Mouse (Mus musculus): ENCODE results near the gene Atp5d.

The Atp5d gene

DNA sequence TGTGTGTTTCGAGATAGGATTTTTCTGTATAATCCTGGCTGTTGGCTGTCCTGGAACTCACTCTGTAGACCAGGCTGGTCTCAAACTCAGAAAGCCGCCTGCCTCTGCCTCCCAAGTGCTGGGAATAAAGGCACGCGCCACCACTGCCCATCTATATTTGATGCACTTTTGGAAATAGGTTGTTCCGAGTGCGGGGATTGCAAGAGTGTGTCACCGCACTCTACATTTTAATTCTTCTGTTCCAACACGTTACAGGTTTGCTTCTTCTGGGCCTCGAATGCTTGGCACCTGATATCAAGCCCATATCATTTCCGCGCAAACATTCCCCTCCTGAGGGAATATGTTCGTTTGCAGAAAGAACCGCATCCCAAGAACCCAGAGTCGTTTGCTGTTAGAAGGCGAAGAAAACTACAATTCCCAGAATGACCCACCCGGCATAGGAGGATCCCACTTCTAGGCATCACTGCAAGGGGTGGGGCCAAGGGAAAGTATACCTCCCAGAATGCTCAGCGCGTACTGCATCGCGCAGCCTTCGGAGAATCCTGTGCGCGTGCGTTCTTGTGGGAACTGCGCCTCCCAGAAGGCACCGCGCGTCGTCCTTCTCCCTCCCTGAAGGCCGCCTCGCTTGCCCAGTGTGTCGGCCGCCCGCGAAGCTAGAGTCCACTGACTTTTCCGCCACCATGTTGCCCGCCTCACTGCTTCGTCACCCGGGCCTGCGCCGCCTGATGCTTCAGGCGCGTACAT lies 3.5 kb downstream of the Atp5d start:
- peak; percentile 90 for DNase-seq

DNA sequence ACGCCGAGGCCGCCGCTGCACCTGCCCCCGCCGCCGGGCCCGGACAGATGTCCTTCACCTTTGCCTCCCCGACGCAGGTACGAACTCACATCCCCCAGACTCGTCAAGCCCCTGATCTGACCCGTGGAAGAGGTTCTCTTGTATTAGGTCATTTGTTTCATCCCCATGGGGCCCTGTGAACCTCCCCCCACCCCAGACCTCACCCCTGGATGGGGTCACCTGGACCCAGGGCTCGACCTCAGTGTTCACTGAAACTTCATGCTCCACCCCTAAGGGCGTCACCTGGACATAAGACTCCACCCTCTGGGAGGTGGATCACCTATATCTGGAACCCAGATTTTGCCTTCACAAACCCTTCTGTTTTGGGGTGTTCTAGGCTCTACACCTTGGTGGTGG lies 4.1 kb downstream of the Atp5d start:
- DNase-seq: no peak

DNA sequence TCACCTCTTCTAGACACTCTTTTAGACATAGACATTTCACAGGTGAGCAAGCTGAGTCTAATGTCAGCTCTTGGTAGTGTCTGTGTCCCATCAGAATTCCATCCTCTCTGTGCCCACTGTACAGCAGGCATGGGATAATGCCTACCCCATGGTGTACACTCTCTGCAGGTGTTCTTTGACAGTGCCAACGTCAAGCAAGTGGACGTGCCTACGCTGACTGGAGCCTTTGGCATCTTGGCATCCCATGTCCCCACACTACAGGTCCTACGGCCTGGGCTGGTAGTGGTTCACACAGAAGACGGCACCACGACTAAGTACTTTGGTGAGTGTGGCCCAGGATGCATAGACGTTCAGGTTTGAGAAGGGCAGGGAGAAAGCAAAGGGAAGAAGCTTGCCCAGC lies 5.2 kb downstream of the Atp5d start:
- DNase-seq: peak; percentile 19

DNA sequence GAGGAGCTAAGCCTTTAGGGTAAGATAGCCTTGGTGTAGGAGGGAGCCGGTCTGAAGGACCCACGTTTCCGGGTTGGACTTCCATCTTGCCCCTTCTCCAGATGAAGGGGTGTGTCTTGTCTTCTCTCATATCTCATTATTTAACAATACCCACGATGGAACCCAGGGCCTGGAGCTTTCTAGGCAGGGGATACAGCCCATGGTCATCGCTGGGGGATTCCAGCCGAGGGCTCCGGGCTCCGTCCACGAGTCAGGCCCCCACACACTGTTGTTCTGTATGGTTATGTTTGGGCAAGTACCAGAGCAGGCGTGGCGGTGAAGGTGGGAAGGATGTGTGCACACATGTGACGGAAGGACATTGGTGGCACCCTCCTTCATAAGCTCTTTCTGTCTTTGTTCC lies 5.7 kb downstream of the Atp5d start:
- peak; percentile 27 for DNase-seq

DNA sequence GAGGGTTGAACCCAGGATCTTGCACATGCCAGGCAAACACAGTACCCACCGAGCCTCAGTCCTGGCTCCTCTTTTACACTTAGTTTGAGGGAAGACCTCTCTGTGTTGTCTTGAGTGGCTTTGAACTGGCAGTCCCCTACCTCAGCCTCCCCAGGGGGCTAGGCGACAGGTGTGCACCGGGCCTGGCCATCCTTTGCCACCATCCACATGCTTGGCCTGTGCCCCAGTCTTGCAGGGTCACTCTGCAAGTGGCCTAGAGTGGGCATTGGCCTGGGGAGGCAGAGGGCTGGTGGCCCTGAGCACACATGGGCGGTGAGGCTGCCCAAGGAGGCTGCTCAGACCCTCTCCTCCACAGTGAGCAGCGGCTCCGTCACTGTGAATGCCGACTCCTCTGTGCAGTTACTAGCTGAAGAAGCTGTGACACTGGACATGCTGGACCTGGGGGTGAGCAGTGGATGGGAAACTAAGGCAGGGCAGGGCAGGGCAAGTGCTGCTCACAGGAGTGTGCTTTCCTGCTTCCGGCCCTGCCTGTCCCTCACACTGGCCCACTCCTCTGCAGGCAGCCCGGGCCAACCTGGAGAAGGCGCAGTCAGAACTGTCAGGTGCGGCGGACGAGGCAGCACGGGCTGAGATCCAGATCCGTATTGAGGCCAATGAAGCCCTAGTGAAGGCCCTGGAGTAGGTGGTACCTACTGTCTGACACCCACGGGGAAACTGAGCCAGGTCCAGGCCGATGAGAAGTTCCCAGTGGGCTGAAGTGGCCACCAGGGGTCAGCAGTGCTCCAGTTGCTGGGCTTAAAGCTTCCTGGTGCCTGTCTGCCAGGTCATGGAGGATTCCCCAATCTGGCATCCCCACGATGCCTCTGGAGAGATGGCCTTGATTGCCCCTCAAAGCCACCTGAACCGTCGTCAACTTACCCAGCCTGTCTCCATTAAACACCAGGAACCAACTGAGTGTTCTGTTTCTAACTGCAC lies 6.7 kb downstream of the Atp5d start:
- DNase-seq: peak; percentile 88

DNA sequence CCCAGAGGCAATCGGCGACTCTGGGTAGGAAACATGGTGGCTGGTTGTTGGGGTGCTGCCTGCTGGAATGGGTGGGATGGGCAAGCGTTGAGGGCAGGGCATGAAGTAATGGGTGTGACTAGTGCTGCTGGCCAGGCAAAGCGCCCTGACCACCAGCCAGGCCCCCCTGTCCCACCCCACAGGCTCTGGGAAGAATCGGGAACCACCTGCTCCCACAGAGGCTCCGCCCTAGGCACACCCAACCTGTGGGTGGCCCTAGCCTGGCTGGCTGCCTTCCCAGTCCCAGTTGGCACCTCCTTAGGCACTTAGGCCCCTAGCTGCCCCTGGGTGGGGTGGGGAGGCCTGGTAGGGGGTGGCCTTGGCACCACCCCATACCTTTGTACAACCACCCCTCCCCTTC lies 7.5 kb downstream of the Atp5d start:
- DNase-seq: peak; percentile 39

DNA sequence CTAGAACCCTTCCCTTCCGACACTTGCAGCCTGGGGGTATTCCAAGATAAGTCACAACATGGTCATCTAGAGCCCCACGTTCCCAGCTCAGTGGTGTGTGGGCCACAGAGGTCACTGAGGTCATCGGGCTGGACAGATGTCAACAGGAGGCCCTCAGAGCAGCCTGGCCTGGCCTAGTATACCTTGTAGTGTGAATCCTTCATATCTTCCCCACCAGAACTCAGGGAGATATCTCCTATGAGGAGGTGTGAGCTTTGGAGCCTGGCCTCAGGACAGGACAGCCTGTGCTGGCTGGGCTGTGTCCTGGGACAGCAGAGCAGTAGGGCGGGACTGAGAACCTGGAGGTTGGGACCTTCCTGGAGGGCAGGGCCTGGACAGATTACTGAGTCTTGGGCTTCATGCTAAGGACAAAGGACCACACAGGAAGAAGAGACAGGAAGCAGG lies 8.2 kb downstream of the Atp5d start:
- DNase-seq: peak; percentile 19

DNA sequence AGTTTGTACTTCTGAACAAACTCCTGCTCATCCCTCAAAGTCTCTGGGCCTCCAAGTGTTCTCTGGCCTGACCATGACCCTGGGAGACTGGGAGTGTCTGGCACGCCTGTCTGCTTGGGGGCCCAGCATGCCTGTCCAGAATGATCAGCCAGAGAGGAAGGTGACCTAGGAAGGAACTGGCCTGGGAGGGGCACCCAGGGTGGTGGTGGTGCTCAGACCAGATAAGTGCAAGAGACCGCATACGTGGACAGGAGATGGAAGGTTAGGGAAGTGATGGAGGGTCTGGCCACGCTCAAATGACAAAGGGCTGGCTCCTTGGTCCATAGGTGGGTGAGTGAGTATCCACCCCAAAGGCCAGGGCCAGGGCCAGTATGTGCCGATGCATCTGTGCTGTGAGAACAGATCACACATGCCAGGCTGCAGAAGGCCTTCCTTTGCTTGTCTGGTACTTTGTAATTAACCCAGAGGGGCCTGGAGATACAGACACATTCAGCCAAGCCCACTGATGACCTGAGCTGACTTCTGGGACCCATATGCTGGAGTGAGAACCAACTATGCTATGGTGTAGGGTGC lies 8.8 kb downstream of the Atp5d start:
- peak; percentile 21 for DNase-seq

DNA sequence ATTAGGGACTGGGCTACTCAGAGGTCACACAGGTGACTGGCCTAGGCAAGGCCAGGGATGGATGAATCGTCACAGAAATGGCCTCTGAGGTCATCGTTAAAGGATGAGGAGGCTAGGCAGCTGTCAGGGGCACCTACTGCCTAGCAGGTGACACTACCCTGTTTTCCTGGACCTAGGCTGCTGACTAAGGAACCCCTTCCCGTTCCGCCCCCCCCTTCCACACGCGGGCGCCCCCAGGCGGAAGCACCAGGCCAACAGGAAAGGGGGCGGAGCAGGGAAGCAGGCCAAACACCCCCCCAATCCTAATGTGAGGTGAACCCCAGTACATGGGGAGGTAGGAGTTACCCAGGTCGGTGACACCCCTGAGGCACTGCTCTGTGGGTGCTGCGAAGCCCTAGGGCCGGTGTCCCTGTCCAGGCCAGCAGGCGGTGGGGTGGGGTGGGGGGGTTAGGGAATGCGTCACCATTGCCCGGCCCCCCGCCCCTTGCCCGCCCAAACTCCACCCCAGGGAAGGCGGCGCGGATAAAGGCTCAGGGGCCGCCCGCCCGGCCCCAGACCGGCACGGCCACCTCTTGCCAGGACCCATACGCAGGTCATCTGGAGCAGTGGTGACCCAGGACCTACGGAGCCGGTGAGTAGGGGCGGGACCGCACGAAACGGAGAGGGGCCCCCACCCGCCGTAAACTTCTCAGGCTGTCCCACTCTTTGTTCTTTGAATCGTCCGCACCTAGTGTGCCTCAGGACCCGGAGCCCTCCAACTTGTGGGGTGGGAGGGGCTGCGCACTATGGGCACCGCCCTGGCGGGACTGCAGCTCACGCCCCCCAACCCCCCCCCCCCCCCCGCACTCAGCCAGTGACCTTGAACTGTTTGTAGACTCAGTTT lies 9.5 kb downstream of the Atp5d start, which contains the start of gene Midn:
Midn (plus strand) TSS at position 554 of the 883 bp plus-strand sequence.
- peak; percentile 81 for DNase-seq

DNA sequence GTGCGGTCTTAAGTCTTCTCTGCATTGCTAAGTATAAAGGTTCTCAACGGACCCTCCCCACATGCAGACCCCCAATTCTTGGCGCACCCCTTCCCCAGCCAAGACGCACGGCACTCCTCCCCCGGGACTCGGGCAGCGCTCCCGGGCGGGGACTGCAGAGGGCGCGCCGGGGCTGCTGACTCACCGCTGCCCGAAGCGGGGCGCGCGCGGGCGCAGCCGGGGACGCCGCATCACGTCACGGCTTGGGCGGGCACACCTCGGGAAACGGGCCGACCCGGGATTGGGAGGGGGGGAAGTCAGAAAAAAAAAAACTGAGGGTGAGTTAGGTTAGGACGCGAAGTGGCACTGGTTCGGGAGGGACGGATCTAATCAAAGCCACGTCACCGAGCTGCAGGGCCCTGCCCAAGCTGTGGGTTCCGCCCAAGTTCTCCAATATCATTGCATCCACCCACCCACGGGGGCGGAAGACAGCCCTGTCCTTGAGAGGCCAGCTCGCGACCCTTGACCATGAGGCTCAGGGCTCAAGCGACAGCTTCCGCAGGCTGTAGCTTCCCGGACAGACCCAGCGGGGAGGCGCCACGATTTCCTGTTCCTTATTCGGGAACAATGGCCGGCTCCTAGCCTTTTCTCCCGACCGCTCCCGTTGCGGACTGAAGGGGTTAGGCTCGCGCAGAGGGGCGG lies 10.3 kb downstream of the Atp5d start:
- DNase-seq: peak; percentile 98

DNA sequence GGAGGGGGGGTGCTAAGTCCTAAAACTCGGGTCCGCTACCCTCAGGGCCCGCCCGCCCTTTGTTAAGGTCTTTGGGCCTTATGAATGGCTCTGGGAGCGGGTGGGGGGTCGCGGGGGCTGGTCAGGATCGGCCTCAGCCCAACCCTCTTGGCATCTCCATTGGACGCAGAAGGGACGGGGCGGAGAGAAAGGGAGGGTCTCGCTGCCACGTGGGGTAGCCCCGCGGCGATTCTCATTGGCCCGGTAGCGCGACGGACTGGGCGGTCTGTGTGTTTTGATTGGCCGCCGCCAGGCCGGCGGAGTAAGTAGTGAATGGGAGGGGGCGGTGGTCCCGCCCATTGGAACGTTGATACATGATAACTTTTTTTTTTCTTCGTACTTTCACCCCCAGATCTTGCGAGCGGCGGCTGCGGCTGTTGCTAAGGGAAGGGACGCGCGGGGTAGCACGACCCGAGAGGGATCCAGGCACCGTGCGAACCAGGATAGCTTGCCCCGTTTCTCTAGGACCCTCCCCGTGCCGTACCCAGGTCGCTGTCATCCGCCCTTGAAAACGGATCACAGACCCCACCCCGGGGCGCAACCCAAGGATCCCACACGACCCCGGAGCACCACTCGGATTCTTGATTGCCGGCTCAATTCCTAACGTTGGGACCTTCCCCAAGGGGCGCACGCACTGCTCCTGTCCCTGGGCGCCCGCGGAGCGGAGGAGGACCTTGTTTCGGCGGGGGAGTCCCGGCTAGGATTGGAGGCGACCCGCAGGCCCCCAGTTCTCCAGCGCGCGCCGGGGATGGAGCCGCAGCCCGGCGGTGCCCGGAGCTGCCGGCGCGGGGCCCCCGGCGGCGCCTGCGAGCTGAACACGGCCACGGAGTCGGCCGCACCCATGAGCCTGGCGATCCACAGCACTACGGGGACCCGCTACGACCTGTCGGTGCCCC lies 11.1 kb downstream of the Atp5d start:
- peak; percentile 96 for DNase-seq

DNA sequence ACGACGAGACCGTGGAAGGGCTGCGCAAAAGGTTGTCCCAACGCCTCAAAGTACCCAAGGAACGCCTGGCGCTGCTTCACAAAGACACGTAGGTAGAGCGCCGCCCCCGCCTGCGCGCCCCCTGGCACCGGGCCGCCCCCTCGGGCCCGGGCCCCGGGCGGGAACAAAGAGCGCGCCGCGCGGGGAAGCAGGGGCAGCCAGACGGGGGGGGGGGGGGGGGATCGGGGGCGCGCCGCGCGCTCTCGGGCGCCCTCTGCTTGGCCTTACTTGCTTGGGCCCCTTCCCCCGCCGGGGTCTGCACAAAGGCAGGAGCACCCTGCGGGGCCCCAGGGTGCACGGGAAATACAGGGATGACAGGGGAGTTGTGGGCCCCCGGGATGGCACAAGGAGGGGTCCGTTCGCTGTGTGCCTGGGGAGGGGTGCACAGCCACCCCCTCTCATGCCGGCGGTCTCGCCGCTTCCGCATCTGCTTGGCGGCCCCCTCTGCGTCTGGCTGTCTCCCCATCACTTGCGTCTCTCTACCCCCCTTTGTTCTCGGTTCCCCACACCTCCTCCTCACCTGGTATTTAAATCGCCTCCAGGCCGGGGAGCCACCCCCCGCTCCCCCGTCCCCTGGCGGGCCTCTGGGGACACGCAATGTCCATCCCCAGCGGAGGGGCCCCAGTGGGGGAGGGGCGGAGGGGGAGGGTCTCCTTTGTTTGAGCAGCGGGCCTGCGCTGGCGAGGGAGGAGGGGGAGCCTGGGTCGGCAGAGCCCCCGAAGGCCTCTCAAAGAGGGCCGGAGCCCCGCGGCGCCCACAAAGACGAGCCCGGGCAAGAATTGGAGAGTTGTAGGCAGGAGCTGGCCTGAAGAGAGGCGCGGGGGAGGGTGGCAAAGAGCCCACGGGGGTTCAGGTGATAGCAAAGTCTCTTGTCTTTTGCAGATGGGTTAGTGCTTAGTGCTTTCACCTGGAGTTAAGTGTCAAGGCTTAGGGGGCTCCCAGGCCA lies 12.1 kb downstream of the Atp5d start:
- peak; percentile 91 for DNase-seq

DNA sequence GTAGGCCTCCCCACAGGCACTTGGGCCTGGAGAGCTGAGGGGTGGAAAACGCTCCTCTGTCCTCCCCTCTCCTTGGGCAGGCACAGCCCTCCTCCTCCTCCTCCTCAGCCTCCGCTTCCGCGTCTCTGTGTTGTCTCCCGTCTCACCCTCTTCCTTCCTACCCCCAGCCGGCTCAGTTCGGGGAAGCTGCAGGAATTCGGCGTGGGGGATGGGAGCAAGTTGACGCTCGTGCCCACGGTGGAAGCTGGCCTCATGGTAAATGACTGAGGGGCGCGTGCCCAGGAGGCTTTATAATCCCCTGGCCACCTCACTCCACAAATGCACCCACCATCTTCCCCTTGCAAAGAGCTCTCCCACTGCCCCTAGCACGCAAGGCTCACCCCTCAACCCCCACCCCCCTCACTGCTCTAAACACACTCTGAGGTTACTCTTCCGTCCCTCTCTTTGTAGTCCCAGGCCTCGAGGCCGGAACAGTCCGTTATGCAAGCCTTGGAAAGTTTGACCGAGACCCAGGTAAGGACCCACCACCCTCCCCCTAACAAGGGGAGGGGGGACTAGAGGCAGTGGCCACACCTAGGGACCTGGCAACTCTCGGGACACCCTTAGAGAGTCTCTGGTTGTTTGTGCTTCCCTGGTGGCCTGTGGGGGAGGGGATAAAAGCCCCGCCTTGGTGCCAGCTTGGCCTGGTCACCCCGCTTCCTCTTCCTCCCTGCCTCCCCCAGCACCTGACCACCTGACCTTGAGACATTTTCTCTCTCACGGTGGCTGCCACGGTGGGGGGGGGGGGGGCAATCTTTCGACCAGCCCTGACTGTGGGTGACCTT lies 13.0 kb downstream of the Atp5d start:
- DNase-seq: peak; percentile 79

DNA sequence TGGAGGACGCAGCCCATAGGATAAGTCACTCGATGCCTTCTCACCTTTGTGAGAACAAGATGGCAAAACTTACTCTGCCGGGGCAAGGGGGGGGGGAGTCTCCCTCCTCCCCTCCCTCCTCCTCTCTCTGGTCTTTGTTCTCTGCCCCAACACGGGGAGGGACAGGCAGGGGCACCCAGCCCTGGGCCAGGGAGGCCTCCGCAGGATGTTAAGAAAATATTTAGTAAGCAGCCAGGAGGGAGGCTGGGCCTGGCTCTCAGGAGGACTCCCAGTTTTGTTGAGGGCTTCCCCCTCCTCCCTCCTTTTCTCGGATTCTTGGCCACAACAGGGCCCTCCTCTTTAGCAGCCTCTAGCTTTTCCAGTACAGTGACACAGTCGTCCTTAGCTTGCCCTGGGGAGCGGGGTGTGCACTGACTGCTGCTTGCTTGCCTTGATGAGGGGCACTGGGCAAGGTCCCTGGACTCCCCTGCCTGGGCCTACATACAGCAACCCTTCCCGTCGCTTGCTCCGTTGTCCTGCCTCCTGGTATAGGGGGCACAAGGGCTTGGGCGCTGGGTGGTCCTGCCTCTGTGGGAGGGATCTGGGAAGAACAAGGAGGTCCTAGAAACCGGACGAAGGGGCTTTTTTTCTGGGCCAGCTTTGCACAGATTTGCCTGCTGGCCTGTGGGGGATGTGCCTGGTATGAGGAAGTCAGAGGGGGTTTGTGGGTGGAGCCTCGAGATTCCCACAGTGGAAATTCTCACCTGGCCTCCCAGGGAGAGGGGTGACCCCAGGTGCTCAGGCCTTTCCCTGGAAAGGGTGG lies 13.8 kb downstream of the Atp5d start:
- peak; percentile 57 for DNase-seq

DNA sequence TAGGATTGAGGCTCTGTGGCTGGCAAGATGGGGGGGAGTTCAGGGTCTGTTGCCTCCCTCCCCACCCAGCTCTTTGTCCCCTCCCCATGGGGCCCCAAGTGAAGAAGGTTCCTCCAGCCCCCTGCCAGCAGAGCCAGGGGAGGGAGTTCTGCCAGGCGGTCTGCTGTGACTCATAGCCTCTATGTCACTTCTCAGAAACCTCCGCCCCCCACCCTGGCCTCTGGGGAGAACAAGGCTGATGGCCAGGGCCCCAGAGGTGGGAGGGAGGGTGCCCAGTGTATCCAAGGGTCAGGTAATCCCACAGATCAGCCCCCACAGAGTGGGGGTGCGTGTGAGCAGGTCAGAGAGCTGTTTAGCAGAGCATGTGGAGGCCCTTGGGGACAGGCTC lies 14.4 kb downstream of the Atp5d start:
- peak; percentile 56 for DNase-seq

DNA sequence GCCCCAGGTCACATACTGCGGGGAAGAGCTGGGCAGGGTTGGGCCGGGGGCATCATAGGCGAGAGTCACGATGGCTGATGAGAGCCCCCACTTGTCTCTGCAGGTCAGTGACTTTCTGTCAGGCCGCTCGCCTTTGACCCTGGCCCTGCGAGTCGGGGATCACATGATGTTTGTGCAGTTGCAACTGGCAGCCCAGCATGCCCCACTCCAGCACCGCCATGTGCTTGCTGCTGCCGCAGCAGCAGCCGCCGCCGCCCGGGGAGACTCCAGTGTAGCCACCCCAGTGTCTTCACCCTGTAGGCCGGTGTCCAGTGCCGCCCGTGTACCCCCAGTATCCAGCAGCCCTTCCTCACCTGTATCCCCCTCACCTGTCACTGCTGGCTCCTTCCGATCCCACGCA lies 15.3 kb downstream of the Atp5d start:
- DNase-seq: no peak

DNA sequence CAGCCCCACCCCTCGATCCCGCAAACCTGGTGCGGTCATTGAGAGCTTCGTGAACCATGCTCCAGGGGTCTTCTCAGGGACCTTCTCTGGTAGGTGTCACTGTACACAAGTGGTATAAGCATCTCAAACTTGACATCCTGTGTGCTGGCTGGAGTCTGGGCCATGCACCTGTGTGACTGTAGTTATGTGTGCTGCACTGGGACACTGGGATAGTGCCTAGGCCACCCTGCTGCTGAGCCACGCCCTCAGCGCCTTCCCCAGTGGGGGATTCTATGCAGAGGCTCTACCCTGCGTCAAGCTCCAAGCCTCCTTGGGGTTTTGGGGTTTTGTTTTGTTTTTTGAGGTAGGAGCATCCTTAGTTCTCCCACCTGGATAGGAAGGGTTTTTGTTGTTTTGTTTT lies 16.0 kb downstream of the Atp5d start:
- DNase-seq: no peak

DNA sequence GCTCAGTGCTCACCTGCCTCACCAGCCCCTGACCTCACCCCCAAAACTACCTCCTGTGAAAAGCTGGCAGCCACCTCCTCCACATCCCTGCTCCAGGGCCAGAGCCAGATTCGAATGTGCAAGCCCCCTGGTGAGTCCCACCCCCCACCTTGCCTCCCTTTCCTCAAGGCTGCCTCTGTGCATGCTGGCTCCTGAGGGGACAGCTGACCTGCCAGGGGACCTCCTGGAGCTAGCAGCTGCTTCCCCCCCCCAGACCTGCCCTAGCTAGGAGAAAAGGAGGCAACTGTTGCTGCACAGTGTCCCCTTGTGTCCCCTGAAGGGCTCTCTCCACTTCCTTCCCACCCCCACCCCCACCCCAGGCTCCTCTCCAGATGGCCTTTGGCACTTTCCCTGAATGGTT lies 16.8 kb downstream of the Atp5d start:
- no peak for DNase-seq
